Mouse (Mus musculus): ENCODE data around the gene Olfr728.

The Olfr728 gene

GRCm38 (mm10) chr14:50142580-50142979 is at the start of gene Olfr728:
Olfr728 (minus strand) TSS chr14:50142680.
- DNase-seq (ENCODE audit: low read depth) = no peak

GRCm38 (mm10) chr14:50188098-50188497 is 45.6 kb upstream of the Olfr728 start, which contains the start of gene Olfr730:
Olfr730 (minus strand) TSS chr14:50188198.
- DNase-seq (ENCODE audit: low read depth) = no peak

GRCm38 (mm10) chr14:50152810-50153209 is 10.3 kb upstream of the Olfr728 start, which contains the start of gene Olfr729:
Olfr729 (minus strand) TSS chr14:50152910.
- DNase-seq (ENCODE audit: low read depth) = no peak

- no peak for DNase-seq (ENCODE audit: low read depth)
Observed at GRCm38 (mm10) chr14:50122886-50123285, 19.6 kb downstream of the Olfr728 start, which contains the start of gene Olfr727. Olfr727 (plus strand) TSS chr14:50123186.

- DNase-seq (ENCODE audit: low read depth) = no peak
Observed at GRCm38 (mm10) chr14:50090853-50091252, 51.6 kb downstream of the Olfr728 start, which contains the start of gene Olfr726. Olfr726 (minus strand) TSS chr14:50090953.
